ENCODE assay signal across 8 mouse cellular contexts in genomic region chr11:88131847-88132246, GRCm38 (mm10). TPM values are rescaled to one million over a fixed set of nuclear protein-coding genes. Genes with fewer than 3 reads are reported as not detected.
DNase-seq lines count a peak whose midpoint lies in the region; ATAC-seq lines count a peak whose summit lies in the region.

No protein-coding gene starts in this region.

- WGBS in hindbrain, embryonic 11.5 days = 67% methylated on average over 8 of the region's 8 CpGs
- WGBS in hindbrain, embryonic 12.5 days = 58% methylated on average over 8 of the region's 8 CpGs
- WGBS in heart, embryonic 11.5 days (ENCODE audit: insufficient replicate concordance) = 29% methylated on average over 8 of the region's 8 CpGs

- H3K9ac ChIP-seq in hindbrain, embryonic 11.5 days (ENCODE audit: low read depth, low read length) = no peak overlapping the region
- no peak overlapping the region for H3K9ac ChIP-seq in hindbrain, embryonic 12.5 days
- 0 out of 2 replicates have a peak overlapping the region, but pooled peaks have one; percentile 23 for H3K9ac ChIP-seq in heart, embryonic 11.5 days (ENCODE audit: low read depth, low read length)

- DNase-seq in hindbrain, embryonic 11.5 days (ENCODE audit: low spot score) = no peak
- DNase-seq in adrenal gland, postnatal 25 days = peak; percentile 50
- peak; percentile 83 for DNase-seq in kidney, postnatal 14 days
- no peak for DNase-seq in embryo, embryonic 10 days (ENCODE audit: low spot score)
- no peak for DNase-seq in retina, embryonic 14.5 days (ENCODE audit: low spot score)

- no peak for ATAC-seq in hindbrain, embryonic 11.5 days (ENCODE audit: low FRiP score)
- no peak for ATAC-seq in hindbrain, embryonic 12.5 days (ENCODE audit: low FRiP score)
- no peak for ATAC-seq in heart, embryonic 11.5 days (replicated peaks; ENCODE audit: insufficient number of reproducible peaks, low FRiP score, low TSS enrichment)
- ATAC-seq in megakaryocyte progenitor cell, adult 5-6 weeks (replicated peaks; ENCODE audit: poor library complexity) = peak; percentile 91

- H3K4me2 ChIP-seq in hindbrain, embryonic 11.5 days (replicated peaks; ENCODE audit: low read depth, low read length) = no peak overlapping the region
- H3K4me2 ChIP-seq in hindbrain, embryonic 12.5 days (replicated peaks) = no peak overlapping the region
- peak overlapping the region; percentile 17 for H3K4me2 ChIP-seq in heart, embryonic 11.5 days

- no peak overlapping the region for H3K4me3 ChIP-seq in hindbrain, embryonic 11.5 days (ENCODE audit: low read depth, low read length)
- H3K4me3 ChIP-seq in hindbrain, embryonic 12.5 days = no peak overlapping the region
- no peak overlapping the region for H3K4me3 ChIP-seq in heart, embryonic 11.5 days (ENCODE audit: low read depth, low read length)

- no peaks in the 10 kb centered on the region for H3K36me3 ChIP-seq in hindbrain, embryonic 11.5 days (ENCODE audit: control insufficient read depth, insufficient read depth, low read length)
- no peaks in the 10 kb centered on the region for H3K36me3 ChIP-seq in hindbrain, embryonic 12.5 days
- no peaks in the 10 kb centered on the region for H3K36me3 ChIP-seq in heart, embryonic 11.5 days (ENCODE audit: control insufficient read depth, insufficient read depth, low read length)

- 0 out of 2 replicates have a peak, but pooled peaks cover 2% of the 10 kb centered on the region for H3K4me1 ChIP-seq in hindbrain, embryonic 11.5 days (replicated peaks; ENCODE audit: control insufficient read depth, insufficient read depth, low read length)
- peaks cover 21% of the 10 kb centered on the region for H3K4me1 ChIP-seq in hindbrain, embryonic 12.5 days
- peaks cover 13% of the 10 kb centered on the region for H3K4me1 ChIP-seq in heart, embryonic 11.5 days (ENCODE audit: control insufficient read depth, insufficient read depth, low read length)

- peak overlapping the region; percentile 1; the same call in 1 of the 2 replicates for H3K27ac ChIP-seq in hindbrain, embryonic 11.5 days (ENCODE audit: low read depth, low read length)
- no peak overlapping the region; the same call in 1 of the 2 replicates for H3K27ac ChIP-seq in hindbrain, embryonic 12.5 days
- H3K27ac ChIP-seq in heart, embryonic 11.5 days (ENCODE audit: low read depth, low read length) = peak overlapping the region; percentile 54

- no peaks in the 10 kb centered on the region for H3K9me3 ChIP-seq in hindbrain, embryonic 11.5 days (ENCODE audit: control insufficient read depth, low read length)
- no peaks in the 10 kb centered on the region for H3K9me3 ChIP-seq in hindbrain, embryonic 12.5 days (replicated peaks)
- H3K9me3 ChIP-seq in heart, embryonic 11.5 days (replicated peaks; ENCODE audit: control insufficient read depth, low read length) = no peaks in the 10 kb centered on the region

- no peaks in the 10 kb centered on the region for H3K27me3 ChIP-seq in hindbrain, embryonic 11.5 days (ENCODE audit: control insufficient read depth, insufficient read depth, low read length)
- no peaks in the 10 kb centered on the region for H3K27me3 ChIP-seq in hindbrain, embryonic 12.5 days
- no peaks in the 10 kb centered on the region for H3K27me3 ChIP-seq in heart, embryonic 11.5 days (ENCODE audit: control insufficient read depth, insufficient read depth, low read length)

RNA-seq across cellular contexts. Expression of gene Cuedc1, which starts 34.0 kb away (rescaled TPM):
- polyA plus RNA-seq in hindbrain, embryonic 11.5 days (2014; fragmentation: Nextera tagmentation; extraction: Ambion mirVana) = 17.6 TPM in 2 replicates
- polyA plus RNA-seq in hindbrain, embryonic 12.5 days (2016; fragmentation: Nextera tagmentation; extraction: Ambion mirVana) = 53.2 and 53.3 TPM in 2 replicates
- 50.7 and 68.6 TPM in 2 replicates for total RNA-seq in adrenal gland, postnatal 25 days (2021)
- 11.6 and 11.7 TPM in 2 replicates for polyA plus RNA-seq in heart, embryonic 11.5 days (2014; fragmentation: Nextera tagmentation; extraction: Ambion mirVana)
- total RNA-seq in megakaryocyte progenitor cell, adult 5-6 weeks (2015) = 0.73 and 3.7 TPM in 2 replicates
- total RNA-seq in megakaryocyte progenitor cell, adult 5-6 weeks (2017) = 0.12 and 1.0 TPM in 2 replicates

Comparison
In these comparisons a context has a peak if more than half of its experiments do, and no peak if none do; other contexts are left out.
1. DNase-seq: peak in adrenal gland, postnatal 25 days (single experiment) and kidney, postnatal 14 days (single experiment); none in hindbrain, embryonic 11.5 days (single experiment), embryo, embryonic 10 days (single experiment) and retina, embryonic 14.5 days (single experiment).